Mouse (Mus musculus) c-Kit-positive CD71-positive TER-119-negative erythroid progenitor cells, embryonic 14.5 days (primary cell): ENCODE results near the gene Ccdc89.

Experiments
- DNase-seq: peaks from one replicate; pipeline ENCODE4 v3.0.0-alpha.2; 2013; ENCODE audit warnings: low read depth

The Ccdc89 gene

DNA sequence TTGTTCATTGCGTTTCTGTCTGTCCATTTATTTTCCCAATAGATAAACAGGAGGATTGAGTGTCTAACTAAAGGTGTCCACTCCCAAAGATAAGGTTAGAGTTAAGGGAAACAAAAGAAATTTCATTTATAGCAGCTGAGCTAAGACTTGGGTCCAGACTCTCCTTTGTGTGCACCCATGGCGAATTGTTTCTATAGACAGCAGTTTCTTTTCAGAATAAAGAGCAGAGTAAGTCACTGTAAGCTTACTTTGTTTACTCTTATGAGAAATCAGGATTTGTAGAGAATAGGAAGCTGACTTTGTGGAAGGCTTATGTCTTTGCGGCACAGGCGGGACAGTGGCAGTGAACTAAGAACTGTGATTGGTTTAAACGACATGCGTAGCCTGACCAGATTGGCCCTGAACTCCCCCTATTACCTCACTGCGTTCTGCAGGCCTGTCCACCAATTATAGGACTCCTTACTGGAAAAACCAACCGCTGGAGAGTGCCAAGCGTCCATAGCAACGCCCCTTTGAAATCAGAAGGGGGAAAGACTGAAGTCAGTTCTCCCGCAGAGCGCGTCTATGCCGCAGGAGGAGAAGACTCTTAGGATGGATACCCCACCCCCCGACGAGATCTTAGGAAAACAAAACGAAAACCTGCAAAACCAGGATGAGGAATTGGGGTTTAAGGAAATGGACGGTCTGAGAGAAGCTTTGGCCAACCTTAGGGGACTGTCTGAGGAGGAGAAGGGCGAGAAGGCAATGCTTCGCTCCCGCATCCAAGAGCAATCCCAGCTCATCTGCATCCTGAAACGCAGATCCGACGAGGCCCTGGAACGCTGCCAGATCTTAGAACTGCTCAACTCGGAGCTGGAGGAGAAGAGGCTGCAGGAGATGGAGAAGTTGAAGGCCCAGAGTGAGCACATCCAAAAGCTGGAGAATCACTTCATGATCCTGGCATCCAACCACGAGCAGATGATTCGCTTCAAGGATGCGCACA, at the start of gene Ccdc89:
Gene Ccdc89, plus strand, starts transcription at position 558 of the 982 bp plus-strand sequence.
- DNase-seq, result peak; percentile 40

DNA sequence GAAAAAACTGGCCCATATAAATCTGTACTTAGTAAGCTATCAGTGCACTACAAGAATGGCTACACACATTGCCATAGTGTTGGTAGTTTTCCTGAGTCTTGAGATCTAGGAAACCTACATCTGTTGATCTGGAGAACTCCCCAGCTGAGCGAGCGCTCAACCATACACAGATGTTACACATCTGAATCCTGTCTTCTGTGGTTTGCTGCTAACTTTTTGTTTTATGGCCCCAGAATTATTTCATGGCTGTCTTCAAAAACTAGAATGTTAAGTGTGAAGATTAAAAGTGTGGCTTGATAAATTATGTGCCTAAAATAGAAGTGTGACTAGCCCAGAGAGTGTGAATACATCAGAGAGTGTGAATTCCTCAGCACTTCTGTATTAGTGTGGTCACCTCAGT, 42.0 kb upstream of the Ccdc89 start:
- no peak for DNase-seq

DNA sequence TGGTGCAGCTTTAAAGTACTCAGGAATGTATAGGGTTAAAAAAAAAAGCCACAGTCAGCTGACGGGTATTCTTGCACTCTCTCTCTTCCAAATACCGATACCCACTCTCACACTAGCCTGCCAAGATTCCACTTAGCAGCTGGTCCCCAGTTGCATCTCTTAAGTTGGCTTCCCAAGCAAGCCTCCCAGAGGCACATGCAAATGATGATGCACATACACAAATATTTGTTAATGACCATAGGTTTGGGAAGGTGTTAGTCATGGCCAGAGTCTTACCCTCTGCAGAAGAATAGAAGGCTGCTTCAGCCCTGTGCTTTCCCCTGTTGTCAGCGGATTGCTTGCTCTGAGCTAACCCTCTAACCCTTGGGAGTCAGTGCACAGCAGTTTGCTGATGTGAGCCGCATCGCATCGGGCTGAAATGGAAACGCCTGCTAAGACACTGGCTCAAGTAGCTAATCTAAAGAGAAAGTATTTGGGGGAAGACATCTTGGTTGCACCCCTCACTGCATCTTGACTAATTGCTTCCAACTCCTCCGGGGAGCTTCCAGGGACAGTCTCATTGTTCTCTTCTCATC, 39.4 kb upstream of the Ccdc89 start:
- no peak for DNase-seq

DNA sequence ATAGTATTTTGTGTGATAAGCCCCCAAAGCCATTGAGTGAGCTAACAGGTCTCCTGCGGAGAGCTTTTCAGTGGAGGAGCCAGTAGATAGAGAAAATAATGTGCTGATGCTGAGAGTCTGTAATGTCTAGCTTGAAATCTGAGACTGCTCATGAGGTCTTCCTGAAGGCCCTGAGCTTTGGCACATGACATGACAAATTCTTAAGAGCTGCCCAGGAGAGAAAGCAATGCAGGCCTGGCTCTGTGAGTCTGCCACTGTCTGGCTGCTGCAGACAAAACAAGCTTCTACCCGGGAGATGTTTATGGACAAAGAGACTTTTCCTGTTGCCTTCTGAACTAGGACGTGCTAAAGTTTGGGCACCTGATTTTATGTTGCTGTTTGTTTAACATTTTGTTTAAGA, 36.6 kb upstream of the Ccdc89 start:
- DNase-seq, result no peak

DNA sequence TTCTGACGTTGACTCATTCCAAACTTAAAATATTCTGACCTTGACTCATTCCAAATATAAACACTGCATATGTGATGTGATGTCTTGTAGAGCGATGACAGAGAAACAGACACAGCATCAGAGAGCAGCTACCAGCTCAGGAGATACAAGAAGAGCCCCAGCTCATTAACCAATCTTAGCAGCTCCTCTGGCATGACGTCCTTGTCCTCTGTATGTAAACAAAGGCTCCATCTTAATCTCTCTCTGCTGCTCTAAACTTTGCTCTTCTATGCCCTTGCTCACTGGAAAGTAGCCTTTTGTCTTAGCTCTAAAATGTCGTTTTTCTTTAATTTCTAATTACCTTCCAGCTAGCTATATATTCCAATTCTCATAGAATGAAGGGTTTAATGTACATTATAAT, 31.3 kb upstream of the Ccdc89 start:
- DNase-seq, result no peak

DNA sequence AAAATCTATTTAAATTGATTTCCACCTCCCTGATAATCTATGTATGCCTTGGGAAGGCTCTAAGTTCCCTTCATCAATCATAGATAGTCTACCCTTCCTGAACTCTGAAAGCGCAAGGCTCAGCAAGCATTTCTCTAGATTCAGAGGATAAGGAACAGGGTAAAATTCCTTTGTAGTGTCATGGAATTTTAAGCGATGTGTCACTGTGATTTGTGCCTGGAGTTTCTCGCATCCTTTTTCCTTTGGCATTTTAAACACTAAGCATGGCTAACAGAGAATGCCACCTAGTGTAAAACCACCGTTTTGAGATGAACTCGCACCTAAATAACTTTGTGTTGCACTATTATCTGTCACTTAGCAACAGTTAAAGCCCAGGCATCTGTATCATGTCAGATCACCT, 30.4 kb upstream of the Ccdc89 start:
- DNase-seq, result no peak

- peak; percentile 48 for DNase-seq
These were observed 16.4 kb upstream of the Ccdc89 start for GRCm38 (mm10) chr7:90409934-90410333.

DNA sequence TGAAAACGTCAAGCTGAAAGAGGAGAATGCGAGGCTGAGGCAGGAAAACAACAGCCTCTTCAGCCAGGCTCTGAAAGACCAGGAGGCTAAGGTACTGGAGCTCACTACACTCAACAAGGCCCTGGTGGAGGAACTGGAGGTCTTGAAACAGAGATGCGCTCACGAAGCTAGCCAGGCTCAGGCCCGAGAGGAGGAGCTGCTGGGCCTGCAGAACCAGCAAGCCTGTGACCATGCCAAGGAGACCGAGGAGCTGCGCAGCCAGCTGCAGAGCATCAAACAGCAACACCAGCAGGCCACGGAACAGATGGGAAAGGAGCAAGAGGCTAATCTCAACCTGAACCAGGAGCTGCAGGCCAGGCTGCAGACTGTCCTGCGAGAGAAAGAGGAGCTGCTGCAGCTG, 629 bp downstream of the Ccdc89 start:
- no peak for DNase-seq

DNA sequence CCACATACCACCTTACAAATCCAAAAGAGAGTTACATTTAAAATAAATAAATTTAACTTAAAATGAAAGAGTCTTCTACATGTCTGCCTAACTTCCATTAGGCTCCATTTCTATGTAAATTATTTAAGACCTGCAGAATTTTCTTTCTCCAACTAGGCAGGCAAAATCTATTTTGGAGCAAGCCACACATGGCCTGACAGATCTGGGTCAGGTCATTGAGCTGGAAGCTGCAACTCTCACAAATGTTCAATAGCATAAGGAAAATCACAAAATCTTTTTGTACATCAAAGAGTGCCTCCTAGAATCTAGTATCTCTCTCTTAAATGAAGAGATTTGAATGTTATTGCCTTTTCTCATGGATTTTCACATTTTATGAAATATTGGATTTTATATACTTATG, 5.8 kb downstream of the Ccdc89 start:
- no peak for DNase-seq

DNA sequence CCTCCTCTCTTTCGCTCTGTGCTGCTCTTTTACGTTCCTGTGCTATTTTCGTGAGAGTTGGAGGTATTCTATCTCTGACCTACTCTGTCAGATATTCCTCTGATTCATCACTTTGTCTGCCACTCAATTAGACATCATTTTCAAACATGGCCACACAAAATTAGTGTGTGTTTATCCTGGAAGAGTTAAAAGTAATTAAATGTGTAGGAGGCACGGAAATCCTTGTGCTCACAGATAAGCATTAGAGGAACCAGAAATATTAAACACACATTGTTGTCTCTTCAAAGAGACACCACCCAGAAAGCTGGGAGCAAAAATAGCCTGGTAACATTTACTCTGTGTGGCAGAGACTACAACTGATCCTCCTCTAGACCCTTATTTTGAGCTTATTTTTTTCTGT, 13.7 kb downstream of the Ccdc89 start:
- DNase-seq, result no peak

DNA sequence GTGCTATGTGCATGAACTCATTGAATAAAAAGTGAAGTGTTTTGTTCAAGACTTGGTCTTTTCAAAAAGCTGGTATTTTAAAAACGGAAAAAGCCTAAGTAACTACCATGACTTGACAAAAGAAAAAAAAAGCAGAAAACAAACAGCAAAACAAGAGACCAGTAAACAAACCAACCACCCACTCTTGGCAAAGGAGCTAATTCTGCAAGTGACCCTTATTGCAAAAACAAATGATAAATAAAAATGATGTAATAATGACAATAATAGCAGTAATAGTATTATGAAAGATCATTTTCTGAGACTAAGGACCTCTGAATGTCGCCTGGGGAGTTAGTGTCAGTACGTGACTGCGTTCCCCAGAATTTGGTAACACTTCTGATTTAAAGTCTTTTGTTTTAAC, 15.7 kb downstream of the Ccdc89 start:
- DNase-seq, result no peak

- peak; percentile 96 for DNase-seq
These were observed 16.2 kb downstream of the Ccdc89 start, which contains the start of gene Crebzf for GRCm38 (mm10) chr7:90442518-90443080. Gene Crebzf (plus strand): TSS chr7:90442729.

GRCm38 (mm10) chr7:90443101-90444091, 17.0 kb downstream of the Ccdc89 start:
- no peak for DNase-seq

DNA sequence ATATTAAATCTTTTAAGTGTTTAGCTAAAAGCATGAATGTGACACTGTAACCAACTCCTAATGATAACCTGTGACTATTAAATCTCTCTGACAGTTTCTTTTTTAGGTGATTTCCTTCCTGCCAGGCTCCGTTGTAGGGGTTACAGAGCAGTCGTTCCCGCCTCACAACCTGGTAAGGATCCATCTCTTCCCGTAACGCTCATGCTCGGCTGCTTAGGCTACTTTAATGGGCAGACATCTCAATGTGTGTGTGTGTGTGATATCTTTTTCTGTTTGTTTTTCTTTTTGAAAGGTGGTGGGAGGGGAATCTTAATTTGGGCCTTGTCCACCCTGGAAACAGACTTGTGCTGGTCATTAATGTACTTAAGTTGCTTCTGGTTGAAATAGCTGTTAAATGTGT, 17.8 kb downstream of the Ccdc89 start:
- no peak for DNase-seq

DNA sequence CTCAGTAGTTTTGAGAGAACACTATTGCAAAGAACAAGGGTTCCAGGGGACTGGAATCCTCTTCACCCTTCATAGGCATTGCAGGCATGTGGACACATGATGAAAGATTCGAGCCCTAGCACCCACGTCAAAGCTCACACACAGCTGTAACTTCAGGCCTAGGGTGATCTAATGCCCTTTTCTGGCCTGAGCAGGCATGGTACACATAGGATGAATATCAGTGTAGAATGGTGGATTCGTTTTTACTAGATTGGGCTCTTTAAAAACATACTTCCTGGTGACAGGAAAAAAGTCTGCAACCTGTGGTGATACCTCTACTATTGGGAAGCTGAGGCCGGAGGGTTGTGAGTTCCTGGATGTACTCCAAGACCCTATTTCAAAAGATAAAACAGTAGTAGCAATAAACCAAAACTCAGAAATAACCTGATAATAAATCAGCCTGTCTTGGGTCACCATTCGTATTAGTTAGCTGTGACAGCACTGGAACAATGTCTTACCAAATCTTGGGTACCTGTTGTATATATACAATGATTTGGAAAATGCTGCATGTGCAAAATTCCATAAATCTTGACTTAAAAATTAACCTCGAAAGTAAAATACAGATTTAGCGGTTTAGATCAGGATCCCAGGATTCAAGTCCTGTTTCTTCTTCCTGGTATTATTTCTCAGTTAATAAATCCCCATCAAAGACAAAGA, 29.9 kb downstream of the Ccdc89 start:
- DNase-seq, result no peak

DNA sequence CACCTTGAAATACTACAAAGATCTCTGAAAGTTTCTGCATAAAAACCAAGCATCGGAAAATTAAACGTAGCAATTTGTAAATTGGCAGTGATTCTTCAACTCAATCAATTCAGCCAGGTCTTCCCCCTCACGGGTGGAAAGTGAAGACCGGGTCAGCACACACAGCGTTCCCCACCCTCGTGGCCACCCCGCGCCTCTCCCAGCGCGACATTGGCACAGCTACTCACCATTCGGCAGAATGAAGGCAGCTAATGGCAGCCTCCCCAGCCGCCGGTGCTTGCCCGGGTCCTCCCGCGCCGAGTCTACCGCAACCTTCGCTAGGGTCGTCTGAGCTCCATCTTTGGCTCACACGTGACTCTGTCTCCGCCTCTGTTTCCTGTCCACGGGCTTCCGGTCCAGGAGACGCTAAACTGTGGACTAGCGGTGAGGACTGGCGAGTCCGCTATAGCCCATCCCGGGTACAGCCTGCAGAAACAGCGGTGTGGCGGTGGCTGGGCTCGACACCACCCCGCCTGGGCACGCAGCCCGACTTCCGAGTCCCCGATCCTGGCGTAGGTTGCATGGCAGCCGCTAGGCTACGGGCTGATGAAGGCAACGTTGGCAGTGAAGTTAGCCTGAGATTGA, 30.6 kb downstream of the Ccdc89 start, which contains the start of gene Tmem126a:
Gene Tmem126a, minus strand, starts transcription at position 385 of the 624 bp plus-strand sequence.
- DNase-seq, result peak; percentile 75

- DNase-seq, result no peak
These were observed 31.1 kb downstream of the Ccdc89 start for GRCm38 (mm10) chr7:90457517-90457916.

DNA sequence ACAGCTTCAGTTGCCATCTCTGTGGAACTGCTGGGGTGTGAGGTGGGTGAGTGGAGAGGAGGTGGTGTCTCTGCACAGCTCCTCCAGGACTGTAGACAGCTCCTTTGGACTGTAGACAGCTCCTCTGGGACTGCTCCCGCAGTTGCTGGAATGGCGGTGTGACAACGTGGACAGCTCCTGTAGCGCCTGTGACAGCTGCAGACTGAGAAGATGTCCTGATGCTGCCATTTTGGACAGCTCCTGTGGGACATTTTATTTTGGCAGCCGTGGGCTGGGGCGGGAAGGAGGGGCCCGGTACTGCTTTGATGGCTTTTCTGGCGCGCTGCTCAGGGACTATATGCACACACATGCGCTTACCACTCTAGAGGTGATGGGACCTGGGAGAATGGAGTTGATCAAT, 34.0 kb downstream of the Ccdc89 start:
- no peak for DNase-seq

DNA sequence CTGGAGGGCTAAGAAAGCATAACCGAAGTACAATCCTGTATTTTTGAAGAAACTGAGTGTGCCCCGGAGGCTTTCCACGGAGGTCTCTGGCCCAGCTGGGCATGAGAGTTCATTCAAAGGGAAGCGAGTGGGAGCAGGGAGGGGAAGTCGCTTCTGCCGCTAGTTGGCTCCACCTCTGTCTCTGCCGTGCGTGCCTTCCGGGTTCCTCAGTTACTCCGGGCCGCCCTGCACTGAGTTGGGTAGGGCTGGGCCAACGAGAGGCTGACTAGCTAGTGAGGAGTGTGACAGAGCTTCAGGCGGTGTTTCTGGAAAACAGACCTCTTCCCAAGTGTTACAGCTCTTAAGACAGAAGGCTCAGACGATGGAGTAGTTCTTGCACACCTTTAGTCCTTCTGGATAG, 34.6 kb downstream of the Ccdc89 start:
- DNase-seq, result no peak

DNA sequence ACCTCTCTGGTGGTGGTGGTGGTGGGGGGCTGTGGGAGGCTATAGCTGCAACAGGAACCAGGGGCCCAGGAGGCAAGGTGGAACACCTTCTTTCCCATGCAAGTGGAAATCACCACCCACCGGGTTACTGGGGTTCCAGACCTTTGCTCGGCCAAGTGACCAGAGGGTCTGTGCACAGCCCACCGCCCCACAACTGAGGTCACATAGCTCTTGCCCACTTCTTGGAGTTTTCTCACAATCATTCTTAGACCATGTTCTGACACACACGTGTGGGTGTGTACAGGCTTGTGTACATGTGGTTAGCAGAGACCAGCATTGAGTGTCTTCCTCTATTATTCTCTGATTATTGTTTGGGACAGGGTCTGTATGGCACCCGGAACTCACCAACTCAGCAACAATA, 35.1 kb downstream of the Ccdc89 start:
- no peak for DNase-seq

- no peak for DNase-seq
These were observed 47.1 kb downstream of the Ccdc89 start for GRCm38 (mm10) chr7:90473511-90473910.
